Mouse (Mus musculus) heart, postnatal 0 days (tissue): ENCODE measurements around the gene Aldh3a1.

Source experiments
- CTCF ChIP-seq: IDR thresholded peaks from 2 replicates; pipeline ENCODE4 v1.5.1; 2016; ENCODE audit warnings: antibody characterized with exemption, control low read depth, low read depth
- EP300 ChIP-seq: IDR thresholded peaks from 2 replicates; pipeline ENCODE4 v1.6.1; 2016; ENCODE audit warnings: antibody characterized with exemption, low read depth

DNA sequence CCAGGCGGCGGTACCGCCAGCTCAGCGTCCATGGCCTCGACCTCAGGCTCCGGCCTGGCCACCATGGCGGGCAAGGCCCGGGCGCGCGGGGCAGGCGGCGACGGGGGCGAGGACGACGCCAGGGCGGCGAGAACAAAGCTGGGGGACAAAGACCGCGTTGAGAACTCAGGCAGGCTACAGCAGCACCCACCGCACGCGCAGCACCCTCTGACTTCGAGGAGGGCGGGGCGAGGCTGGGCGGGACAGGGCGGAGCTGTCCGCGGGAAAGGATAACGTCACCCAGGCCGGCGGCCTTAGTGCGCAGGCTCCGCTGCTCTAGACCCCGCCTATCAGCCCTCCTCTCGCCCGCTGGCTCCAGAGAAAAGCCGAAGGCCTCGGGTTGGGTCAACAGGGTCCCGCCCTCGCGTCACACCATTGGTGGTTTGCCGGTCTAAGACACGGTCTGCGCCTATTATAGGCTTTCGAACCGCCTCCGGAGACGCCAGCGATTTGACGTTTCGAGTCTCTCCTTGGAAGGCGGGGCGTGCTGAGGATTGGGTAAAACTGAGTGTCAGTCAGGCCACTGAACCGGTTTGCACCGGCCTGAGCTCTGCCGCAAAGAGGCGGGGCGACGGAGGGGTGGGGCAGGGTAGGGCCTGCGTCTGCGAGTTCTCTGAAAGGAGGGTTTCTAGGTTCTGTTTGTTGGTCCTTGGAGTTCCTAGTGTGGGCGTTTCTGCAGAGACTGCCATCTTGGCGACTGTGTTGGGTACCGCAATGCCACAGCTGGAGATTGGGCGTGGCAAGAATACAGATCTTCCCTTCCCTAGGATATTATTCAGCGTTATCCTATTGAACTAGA, 32.3 kb upstream of the Aldh3a1 start, which contains the start of gene Usp22:
- no peak for TF ChIP-seq CTCF
- TF ChIP-seq EP300 = no peak
